Mouse (Mus musculus) cerebellum, postnatal 4 days (tissue): ENCODE measurements at regions not wholly inside any gene's neighbourhood (a gene's known extent, or its start where the extent isn't known, plus 50 kb on each side); places are given as distances from the start of the nearest gene placed in this dataset.

Source experiments
- DNase-seq, 2 experiments: peaks; one replicate each; pipeline ENCODE4 v3.0.0; 2022; ENCODE audit warnings: low spot score in 2 of 2, mixed read lengths in 1 of 2

DNA sequence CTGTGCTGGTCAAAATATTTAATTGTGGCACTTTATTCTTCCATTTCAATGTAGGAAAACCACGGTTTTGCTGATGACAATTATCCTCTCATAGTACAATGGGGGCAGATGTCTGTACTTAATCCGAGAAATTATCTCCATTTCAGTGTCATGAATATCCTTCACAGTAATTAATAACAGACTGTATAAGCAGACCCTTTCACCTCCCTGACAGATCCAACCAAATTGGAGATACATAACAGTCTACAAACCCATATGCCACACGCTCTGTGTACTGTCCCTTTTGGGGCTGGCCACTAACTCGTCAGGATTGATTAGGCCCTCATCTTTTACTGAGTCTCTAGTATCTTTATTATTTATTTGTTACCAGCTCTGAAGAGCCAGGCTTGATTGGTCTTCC, 212.6 kb upstream of the Igfbp7 start:
- DNase-seq = no peak

DNA sequence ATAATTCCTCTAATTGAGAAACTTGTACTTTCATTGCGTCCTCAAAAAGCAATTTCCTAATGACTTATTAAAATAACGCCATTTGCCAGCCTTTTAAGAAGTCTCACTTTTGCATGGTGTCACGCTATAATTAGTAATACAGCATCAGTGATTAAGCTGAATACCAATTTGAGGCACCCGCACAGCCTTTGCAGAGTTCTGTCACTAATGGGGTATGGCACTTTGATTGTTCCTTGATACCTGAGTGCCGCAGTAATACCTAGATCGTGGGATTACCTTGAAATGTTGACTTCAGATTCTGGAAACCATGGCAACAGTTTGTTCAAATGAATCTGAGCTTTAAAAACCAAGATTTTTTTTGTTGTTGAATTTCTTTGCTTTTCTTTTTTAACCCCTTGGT, 202.7 kb upstream of the Igfbp7 start:
- no peak for DNase-seq

DNA sequence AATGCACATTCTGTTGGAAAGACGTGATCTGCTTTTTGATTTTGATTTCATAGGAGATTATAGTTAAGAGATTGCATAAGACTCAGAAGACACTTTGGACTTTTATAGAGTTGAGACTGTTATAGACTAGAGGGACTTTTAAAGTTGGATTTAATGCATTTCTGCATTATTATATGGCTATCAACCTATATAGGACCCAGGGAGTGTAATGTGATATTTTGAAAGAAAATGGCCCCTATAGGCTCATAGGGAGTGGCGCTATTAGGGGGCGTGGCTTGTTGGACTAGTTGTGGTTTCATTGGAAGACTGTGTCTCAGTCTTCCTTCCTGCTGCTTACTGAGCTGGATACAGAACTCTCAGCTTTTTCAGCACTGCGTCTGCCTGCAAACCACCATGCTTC, 186.9 kb upstream of the Igfbp7 start:
- no peak for DNase-seq

DNA sequence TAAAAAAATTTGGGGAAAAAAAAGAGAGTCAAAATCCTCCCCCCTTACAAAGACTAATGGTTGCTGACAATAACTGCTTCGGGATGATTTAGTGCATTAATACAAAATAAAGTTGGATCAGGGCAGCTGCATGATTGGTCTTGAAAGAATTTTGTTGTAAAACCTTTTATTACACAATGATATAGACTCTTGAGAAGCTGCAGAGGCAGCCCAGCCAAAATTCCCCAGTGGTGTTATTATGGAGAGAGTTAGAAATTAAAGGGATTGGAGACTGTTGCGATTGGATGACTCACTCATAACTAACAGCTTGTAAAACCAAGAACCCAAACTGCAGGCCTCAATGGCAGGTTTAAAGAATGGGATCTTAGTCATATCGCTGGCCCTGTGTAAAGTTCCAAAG, 181.4 kb upstream of the Igfbp7 start:
- DNase-seq = no peak

DNA sequence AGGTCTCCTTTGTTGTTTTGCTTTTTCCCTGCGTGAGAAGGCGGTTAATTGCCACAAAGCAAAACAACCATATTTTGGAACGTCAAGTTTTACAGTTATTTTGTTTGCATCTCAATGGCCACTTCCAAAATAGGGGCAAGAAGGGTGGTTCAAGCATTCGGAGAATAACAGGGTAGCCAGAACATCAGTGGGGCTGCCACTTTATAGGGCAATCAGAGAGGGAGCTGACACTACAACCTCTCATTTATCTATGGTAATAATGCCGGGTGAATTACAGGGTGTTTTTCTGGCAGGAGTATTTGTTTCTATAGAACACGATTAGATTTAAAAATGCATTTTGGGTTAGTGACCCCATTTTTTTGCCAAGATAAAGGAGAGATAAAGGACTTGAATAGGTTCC, 173.9 kb upstream of the Igfbp7 start:
- DNase-seq = no peak

DNA sequence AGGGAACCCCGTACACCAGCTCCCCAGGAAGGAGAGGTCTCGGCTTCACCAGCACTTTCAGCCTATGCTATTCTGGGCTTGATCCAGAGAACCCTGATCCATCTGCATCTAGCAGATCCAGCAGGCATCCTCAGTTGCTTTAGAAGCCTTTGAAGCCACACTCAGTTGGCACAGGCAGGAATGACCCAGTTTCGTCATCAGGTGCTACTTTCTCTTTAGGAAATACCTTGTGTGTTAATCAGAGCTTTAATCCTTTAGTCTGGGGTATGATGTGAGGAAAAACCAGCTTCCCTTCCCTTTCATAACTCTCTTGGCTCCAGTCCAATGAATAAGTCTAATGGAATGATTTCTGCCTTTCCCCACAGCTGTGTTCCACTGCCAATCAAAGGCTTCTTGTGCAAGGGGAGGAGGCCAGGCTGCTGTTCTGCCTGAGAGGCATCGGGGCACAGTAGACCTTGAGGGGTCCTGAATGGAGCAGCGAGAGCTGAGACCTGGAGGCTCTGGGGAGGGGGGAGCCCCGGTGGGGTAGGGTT, 173.3 kb upstream of the Igfbp7 start:
- no peak for DNase-seq

DNA sequence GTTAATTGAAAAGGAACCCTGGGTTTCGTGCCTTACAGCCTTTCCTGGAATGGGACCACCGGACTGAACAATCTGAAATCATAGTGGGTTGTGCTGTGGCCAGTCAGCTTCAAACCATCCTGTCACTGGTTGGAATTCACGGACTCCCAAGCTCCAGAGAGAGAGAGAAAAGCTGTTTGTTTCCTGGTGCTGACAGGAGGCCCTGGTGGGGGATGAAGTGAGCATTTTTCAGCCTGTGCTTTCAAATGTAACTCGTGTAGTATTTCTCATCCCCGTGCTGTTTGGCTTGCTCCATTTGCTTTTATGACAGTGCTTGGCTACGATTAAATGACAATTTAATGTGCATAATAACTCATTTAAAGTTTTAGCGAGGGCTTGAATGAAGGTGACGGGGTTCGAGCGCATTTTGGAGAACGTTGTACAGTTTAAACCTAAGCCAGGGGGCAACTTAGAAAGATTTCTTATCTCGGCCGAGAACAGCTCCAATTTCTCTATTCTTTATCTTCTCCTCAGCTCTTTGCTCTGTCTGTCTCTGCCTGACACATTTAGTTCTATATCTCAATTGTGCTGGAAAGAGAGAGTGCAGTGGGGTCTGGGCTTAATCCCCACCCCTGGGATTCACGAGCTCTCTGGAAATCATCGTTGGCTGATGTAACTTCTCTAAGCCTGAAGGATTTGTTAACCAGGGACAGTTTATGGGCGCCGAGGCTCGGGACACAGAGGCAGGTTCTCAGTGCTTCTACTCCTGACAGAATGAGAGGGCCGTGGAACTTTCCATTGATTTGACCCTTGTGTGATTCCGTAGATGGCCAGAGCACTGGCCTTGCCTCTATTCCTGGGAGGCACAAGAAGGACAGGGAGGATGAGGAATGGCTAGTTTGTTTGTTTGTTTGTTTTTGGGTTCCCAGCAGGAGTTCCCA, 172.2 kb upstream of the Igfbp7 start:
- no peak for DNase-seq

DNA sequence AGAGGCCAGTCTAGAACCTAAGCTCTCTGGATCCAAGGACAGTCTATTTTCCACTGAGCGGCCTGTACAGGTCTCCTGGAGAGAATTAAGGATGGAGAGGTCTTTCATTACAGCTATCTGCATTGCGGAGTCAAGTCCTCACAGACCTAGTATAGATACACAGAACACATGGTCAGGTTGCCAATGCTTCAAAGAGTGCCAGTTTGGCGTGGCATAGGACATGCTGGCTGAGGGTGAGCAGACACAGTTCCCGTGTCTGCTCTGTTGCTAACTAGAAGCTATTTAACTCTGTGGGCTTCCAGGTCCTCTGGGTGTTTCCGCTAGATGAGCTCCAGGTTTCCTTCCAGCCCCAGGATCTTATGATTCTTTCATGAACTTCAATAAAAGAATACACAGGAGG, 169.0 kb upstream of the Igfbp7 start:
- DNase-seq = no peak

DNA sequence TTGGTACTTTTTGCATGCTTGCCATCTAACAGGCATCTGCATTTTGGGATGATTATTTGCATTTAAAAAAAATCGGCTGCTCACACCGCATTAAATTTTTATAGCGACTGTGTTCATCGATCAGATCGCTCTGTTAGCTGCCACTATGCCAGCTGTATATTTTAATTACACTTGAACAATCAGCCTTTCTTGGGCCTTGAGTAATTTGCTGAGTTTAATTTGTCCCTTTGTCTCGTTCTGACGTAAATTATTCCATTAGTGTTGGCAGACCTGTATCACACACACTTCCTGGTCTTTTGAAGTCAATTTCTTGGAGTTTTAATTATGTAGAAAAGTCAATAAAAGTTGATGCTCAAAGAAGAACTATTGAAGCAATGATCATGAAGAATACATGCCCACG, 167.9 kb upstream of the Igfbp7 start:
- no peak for DNase-seq

DNA sequence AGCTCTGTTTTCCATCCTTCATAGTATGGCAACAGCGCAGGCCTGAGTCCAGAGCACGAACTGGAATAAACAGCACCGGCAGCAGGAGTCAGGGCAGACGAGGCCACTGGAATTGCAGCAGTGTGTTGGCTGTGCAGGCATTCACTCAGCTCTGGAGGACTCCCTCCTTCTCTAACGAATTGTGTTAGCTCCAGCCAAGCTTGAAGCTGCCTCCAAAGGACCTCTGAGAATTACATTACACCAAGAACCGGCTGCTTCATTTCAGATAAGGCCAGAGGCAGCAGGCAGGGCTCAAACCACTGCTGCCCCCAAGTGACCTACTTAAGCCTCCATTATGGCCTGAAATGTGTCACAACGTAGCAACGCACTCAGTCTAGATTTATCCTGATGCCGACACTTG, 162.5 kb upstream of the Igfbp7 start:
- DNase-seq = no peak

DNA sequence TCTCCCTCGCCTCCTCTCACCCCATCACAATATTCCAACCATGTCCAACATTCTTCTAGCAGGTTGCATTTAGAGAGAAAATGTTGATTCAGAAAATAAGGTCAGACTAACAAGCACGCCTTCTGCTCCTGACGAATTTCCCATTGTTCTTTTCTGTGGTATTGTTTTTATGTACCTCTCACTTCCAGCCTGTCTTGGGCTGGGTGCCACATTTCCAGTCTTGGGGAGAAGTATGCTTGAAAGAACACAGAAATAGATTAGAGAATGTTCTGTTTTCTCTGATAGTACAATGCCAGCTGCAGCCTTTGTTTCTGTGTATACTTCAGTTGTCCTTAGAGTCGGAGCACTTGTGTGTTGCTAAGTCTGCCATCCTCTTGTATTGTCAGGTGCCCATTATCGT, 160.3 kb upstream of the Igfbp7 start:
- no peak for DNase-seq

DNA sequence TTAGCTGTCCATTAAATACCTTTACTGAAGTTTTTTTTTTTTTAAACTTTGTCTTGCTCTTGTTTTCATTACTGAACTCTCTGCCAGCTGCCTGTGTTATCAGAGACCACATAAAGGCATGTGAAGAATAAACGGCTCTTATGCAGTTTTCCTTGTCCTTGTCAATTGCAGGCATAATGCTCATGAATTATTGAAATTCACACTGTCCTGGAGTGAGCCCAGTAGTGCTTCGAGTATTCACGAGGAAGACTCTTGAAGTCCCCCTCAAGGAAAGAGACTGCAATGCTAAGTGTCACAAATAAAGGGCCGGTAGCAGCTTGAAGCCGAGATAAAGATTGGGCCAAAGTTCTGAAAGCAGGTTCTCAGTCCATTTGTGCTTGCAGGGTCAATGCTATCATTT, 144.7 kb upstream of the Igfbp7 start:
- DNase-seq = no peak

DNA sequence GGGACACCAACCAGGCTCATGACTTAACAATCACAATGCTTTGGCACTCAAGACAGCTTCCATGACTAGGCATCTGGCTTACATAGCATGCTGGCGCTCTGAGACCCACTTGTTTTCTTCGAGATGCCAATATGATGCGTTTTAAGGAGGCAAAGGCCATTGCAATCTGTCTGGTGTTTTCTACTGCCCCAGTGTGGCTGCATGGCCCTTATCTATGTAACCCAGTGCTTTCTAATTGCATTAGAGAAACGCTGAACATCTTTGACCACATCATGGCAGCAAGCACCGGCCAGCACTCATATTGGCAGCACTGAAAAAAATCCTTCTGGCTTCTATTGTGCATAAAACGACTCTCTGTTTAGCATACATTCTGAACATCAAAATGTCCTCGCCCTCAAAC, 144.2 kb upstream of the Igfbp7 start:
- no peak for DNase-seq

DNA sequence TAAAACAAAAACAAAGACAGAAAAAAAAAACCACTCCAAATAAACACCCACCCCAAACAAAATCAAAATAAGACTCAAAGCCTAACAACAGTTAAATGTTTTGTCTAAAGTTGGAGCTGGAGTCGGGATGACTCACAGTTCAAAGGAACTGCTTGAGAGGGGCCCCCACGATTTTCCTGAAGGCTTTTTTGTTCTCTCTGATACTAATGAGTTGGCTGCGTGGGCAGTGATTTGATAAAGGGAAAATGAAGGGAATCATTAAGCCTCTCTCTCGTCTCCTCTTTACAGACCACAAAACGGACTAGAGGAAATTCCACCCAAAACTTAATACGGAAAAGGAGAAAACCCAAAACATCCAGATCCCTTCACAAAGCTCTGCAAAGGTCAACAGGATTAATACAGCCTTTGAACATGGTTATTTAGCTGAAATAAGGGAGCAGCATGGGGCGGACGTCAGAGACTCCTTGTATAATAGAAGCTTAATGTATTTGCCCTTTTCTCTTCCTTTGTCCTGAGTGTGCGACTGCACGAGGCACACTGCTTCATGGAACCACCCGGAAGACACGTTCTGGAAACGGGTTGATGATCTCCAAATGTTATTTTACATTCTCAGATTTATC, 138.3 kb upstream of the Igfbp7 start:
- DNase-seq = no peak

DNA sequence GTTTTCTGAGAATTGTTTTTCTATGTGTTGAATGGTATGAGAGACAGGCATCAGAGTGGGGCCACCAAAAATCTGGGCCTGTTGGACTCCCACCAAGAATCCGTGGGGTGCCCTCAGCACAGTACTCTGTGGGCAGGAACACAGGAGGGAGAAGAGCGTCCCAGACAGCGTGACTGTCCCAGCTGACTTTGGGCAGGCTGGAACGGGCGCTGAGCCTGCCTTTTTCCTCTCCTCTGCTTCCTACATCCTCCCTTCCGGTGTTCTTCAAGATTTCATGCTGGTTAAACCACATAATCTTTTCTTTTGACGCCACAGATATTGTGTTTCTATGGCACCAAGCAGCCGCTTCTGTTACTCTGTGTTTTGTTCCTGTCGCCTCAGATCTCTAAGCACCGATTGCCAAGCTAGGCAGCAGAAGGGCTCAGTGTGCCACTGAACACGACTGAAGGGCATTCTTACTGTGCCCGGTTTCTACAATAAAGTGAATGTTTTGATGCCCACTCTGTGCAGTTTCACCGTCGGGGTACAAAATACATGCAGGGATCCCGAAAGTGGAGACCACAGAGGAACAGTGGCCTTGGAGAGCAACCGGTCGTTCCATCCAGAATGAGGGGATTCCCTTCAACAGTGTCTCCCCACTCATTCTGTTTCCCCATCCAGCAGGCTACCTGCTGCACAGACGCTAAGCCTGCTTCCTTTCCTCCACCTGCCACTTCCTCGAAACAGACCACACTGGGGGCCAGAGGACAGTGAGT, 124.6 kb upstream of the Igfbp7 start:
- DNase-seq = peak in 1 of 2 experiments; percentile 14

DNA sequence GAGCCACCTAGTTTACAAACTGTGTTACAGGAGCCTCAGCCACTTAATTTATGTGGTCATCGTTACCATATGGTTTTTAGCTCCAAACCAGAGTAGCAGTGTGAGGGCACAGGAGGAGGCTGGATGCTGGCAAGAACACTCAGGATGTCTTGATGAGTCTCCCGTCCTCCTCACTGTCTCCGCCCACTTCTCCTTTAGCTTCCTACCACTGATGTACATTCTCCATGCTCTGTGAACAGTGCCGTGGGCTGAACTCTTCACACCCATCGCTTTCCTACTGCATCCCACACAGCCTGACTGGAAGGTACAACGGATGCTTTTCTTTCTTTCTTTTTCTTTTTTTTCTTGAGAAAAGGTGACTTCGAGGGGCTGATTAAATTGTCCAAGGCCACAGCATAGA, 122.5 kb upstream of the Igfbp7 start:
- DNase-seq = no peak

DNA sequence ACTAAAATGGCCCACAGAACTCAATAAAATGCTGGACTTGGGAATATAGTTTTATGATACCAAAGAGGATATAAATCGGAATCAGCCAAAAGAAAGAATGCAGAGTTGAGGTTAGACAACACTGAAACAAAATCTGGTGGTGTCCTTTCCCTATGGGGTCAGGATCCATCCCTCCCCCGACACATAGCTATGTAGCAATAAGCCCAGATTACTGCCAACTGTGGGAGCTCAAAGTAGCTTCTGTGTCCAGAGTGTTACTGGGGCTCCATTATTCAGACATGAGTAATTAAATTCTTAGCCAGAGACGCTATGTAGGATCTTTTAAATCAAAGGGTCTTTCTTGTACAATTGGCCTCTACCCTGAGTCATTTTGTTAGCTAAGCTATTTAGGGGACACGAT, 109.4 kb upstream of the Igfbp7 start:
- DNase-seq = no peak

DNA sequence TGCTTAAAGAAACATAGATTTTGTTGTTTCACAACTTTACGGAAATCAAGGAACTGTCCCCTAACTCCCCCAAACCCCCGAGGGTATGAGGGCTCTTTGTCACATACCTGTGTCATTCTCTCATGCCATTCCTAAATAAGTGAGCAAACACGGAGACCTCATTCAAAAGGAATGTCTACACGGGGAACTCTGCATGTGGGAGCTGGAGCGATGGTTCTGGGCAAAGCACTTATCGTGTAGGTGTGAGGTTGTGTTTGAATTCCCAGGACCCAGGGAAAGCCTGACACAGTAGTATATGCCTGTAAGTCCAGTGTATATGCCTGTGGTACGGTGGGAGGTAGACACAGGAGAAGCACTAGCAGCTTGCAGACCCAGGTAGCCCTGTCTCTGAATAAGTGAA, 107.6 kb upstream of the Igfbp7 start:
- no peak for DNase-seq

DNA sequence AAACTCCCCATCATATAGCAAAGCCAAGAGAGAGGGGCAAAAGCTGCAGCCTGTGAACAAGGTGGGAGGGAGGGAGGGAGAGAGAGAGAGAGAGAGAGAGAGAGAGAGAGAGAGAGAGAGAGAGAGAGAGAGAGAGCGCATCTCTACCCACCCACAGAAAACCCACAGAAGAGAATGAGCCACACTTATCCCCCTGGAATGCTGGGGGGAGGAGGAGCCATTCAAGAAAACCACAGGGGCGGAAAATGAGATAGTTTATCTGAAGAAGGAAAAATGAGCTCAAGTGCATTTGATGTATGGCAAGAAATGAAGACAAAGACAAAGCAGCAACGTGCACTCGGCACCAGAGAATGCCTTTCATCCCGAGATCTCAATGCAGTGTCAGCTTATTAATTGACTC, 94.8 kb upstream of the Igfbp7 start:
- no peak for DNase-seq

DNA sequence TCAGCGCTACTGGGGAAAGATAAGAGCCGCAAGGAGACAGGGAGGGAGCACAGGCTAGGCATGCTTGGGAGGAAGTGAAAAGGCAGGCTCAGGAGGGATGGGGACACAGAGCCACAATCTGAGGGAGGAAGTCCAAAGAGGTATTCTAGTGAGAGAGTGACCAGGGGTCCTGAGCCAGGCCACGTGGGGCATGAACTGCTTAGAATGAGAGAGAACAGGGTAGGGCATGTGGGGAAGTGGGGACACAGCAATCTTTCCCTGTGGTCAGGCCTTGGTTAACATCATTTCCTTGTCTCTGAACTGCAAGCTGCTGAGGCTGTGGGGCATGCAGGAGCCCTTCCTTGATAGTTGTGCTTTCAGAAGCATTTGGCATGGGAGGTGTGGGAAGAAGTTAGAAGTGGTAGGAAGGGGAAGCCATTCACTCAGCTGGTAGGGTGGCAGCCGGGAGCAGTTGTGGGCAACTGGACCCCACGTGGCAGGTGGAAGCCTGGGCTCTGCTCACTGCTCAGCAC, 92.2 kb upstream of the Igfbp7 start:
- DNase-seq = no peak

DNA sequence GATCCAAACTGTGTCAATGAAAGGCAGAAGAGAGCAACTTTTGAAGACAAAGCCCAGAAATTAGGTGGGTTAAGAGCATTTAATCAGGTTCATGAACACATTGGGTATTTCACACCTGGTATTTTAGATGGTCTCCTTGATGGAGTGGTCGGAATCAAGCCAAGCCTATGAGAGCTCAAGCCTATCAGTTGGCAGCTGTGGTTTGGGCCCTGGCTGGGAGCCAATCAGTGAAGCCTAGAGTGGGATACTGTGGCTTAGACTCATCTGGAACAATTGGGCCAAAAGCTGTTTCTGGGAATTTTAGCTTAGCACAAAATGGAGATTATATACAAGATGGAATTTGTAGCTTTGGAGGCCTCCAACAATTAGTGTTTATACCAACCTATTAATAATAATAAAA, 86.8 kb upstream of the Igfbp7 start:
- DNase-seq = peak in 1 of 2 experiments; percentile 20

DNA sequence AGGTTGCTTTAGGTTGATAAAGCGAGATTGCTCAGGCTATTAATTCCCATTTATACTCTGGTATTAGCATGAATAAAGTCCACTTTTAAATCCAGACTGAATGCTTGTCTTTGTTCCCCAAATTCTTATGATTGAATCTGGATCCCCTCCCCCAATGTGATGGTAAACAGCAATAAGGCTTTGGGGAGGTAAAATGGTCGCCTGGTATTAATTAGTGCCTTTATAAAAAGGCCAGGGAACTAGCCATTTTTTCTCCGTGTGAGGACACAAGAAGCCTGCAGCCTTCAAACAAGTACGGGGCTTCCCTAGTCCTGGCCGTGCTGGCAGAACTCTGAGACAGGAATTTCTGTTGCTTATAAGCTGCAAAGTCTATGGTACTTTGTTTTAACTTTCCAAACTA, 81.1 kb upstream of the Igfbp7 start:
- no peak for DNase-seq
